Mouse (Mus musculus): Measurements from ENCODE around the gene Tead1. TPM values are rescaled to one million over a fixed set of nuclear protein-coding genes. Genes with fewer than 3 reads are reported as not detected.

Gene Tead1
- polyA plus RNA-seq, 1 experiment from 2014 or later, result 2.1 TPM

GRCm38 (mm10) chr7:112772777-112773176 lies 93.7 kb downstream of the Tead1 start:
- Histone ChIP-seq H3K27ac (ENCODE audit: low read depth) (no peak overlapping the region), H3K4me3 (ENCODE audit: low read depth, low read length) (no peak overlapping the region), H3K4me1 (ENCODE audit: insufficient read depth) (no peaks in the 10 kb centered on the region), H3K4me2 (ENCODE audit: low read depth, low read length) (no peak overlapping the region), H3K27me3 (ENCODE audit: insufficient read depth, low read length) (no peaks in the 10 kb centered on the region), H3K9ac (replicated peaks) (no peak overlapping the region), H3K36me3 (replicated peaks; ENCODE audit: insufficient read depth, low read length) (no peaks in the 10 kb centered on the region), H3K9me3 (ENCODE audit: low read length) (no peaks in the 10 kb centered on the region)
- TF ChIP-seq EP300 (IDR thresholded peaks at IDR 0.05; ENCODE audit: low read depth) (no peak), CTCF (IDR thresholded peaks at IDR 0.05; ENCODE audit: low read depth) (no peak)
- ATAC-seq (no peak), DNase-seq (no peak)
- WGBS (ENCODE audit: insufficient replicate concordance), result 30% methylated on average over 6 of the region's 6 CpGs

DNA sequence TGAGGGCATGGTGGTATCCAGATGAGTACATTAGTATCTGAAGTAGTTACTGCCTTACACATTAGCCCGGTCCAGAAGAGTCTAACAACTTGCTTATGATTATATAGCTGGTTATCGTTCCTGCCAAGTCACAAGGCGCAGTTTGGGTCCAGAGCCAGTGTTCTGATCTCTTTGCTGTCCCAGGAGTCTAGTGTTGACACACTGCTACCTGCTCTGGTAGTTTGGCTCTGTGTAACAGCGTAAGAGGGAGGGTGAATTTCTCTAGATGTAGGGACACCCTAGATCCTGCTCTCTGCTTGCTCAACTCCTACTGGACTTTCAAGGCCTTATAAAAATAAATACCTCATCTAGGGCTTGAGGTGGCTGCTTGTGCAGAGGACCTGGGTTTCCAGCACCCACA lies 94.5 kb downstream of the Tead1 start:
- Histone ChIP-seq H3K9me3 (ENCODE audit: low read length) (no peaks in the 10 kb centered on the region), H3K9ac (replicated peaks) (no peak overlapping the region), H3K4me3 (ENCODE audit: low read depth, low read length) (no peak overlapping the region), H3K27ac (ENCODE audit: low read depth) (no peak overlapping the region), H3K4me2 (ENCODE audit: low read depth, low read length) (no peak overlapping the region), H3K27me3 (ENCODE audit: insufficient read depth, low read length) (no peaks in the 10 kb centered on the region), H3K4me1 (ENCODE audit: insufficient read depth) (no peaks in the 10 kb centered on the region), H3K36me3 (replicated peaks; ENCODE audit: insufficient read depth, low read length) (no peaks in the 10 kb centered on the region)
- no peak for TF ChIP-seq EP300 (IDR thresholded peaks at IDR 0.05; ENCODE audit: low read depth)
- TF ChIP-seq CTCF (IDR thresholded peaks at IDR 0.05; ENCODE audit: low read depth), result no peak
- DNase-seq, result no peak
- ATAC-seq, result no peak
- WGBS (ENCODE audit: insufficient replicate concordance), result 72% methylated on average over 4 of the region's 4 CpGs

DNA sequence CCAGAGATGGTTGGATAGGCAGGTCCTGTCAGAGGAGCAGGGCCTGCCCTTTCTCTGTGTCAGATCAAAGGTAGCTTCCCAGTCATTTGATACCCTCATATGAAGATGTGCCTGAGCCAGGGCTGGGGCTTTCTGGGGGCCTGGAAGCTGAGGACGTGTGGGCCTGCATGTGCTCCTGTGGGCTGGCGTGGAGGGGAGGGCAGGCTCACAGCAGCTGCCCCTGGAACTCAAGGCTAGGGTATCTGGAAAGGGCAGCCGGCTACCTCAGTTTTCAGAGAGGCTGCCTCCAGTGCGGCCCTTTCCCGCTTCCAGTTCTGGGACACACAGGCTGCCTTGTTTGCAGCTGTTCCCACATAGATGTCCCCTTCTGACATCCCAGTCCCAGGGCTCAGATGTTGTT lies 96.7 kb downstream of the Tead1 start:
- H3K9me3 ChIP-seq (ENCODE audit: low read length), result no peaks in the 10 kb centered on the region
- H3K9ac ChIP-seq (replicated peaks), result no peak overlapping the region
- WGBS (ENCODE audit: insufficient replicate concordance), result 83% methylated on average over 5 of the region's 5 CpGs
- no peak overlapping the region for H3K4me3 ChIP-seq (ENCODE audit: low read depth, low read length)
- no peaks in the 10 kb centered on the region for H3K27me3 ChIP-seq (ENCODE audit: insufficient read depth, low read length)
- no peak for TF ChIP-seq EP300 (IDR thresholded peaks at IDR 0.05; ENCODE audit: low read depth)
- no peak for TF ChIP-seq CTCF (IDR thresholded peaks at IDR 0.05; ENCODE audit: low read depth)
- H3K4me2 ChIP-seq (ENCODE audit: low read depth, low read length), result no peak overlapping the region
- no peak overlapping the region for H3K27ac ChIP-seq (ENCODE audit: low read depth)
- no peak for ATAC-seq
- H3K4me1 ChIP-seq (ENCODE audit: insufficient read depth), result no peaks in the 10 kb centered on the region
- no peak for DNase-seq
- H3K36me3 ChIP-seq (replicated peaks; ENCODE audit: insufficient read depth, low read length), result no peaks in the 10 kb centered on the region

DNA sequence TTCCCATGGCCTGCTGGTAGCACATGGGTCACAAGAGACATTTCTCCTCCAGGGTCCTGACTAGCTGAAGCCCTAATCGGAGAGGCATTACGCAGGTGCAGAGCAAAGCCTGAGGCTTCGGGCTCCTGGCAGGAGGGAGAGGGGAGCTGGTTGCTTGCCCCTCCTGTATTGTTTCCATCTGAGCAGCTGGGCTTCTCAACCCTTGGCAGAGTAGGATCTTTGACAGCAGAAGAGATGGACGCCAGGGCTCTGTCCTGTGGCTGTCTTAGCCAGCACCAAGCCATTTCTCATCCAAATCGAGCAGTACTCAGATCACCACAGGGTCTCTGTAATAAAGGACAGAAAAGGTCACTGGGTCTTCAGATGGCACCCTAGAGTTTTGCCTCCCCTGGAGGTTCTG lies 97.6 kb downstream of the Tead1 start:
- Histone ChIP-seq H3K9ac (replicated peaks) (no peak overlapping the region), H3K27me3 (ENCODE audit: insufficient read depth, low read length) (no peaks in the 10 kb centered on the region), H3K9me3 (ENCODE audit: low read length) (no peaks in the 10 kb centered on the region), H3K4me3 (ENCODE audit: low read depth, low read length) (no peak overlapping the region), H3K4me2 (ENCODE audit: low read depth, low read length) (no peak overlapping the region), H3K36me3 (replicated peaks; ENCODE audit: insufficient read depth, low read length) (no peaks in the 10 kb centered on the region), H3K4me1 (ENCODE audit: insufficient read depth) (no peaks in the 10 kb centered on the region), H3K27ac (ENCODE audit: low read depth) (no peak overlapping the region)
- 79% methylated on average over 5 of the region's 5 CpGs for WGBS (ENCODE audit: insufficient replicate concordance)
- ATAC-seq (no peak), DNase-seq (no peak)
- no peak for TF ChIP-seq CTCF (IDR thresholded peaks at IDR 0.05; ENCODE audit: low read depth)

GRCm38 (mm10) chr7:112779636-112780035 lies 100.5 kb downstream of the Tead1 start:
- no peaks in the 10 kb centered on the region for H3K27me3 ChIP-seq (ENCODE audit: insufficient read depth, low read length)
- no peaks in the 10 kb centered on the region for H3K9me3 ChIP-seq (ENCODE audit: low read length)
- no peaks in the 10 kb centered on the region for H3K36me3 ChIP-seq (replicated peaks; ENCODE audit: insufficient read depth, low read length)
- DNase-seq (no peak), ATAC-seq (no peak)
- WGBS (ENCODE audit: insufficient replicate concordance), result 56% methylated on average over 6 of the region's 6 CpGs
- no peak overlapping the region for H3K4me2 ChIP-seq (ENCODE audit: low read depth, low read length)
- TF ChIP-seq CTCF (IDR thresholded peaks at IDR 0.05; ENCODE audit: low read depth) (no peak), EP300 (IDR thresholded peaks at IDR 0.05; ENCODE audit: low read depth) (no peak)
- H3K27ac ChIP-seq (ENCODE audit: low read depth), result no peak overlapping the region
- H3K4me3 ChIP-seq (ENCODE audit: low read depth, low read length), result no peak overlapping the region
- no peak overlapping the region for H3K9ac ChIP-seq (replicated peaks)
- H3K4me1 ChIP-seq (ENCODE audit: insufficient read depth), result no peaks in the 10 kb centered on the region

DNA sequence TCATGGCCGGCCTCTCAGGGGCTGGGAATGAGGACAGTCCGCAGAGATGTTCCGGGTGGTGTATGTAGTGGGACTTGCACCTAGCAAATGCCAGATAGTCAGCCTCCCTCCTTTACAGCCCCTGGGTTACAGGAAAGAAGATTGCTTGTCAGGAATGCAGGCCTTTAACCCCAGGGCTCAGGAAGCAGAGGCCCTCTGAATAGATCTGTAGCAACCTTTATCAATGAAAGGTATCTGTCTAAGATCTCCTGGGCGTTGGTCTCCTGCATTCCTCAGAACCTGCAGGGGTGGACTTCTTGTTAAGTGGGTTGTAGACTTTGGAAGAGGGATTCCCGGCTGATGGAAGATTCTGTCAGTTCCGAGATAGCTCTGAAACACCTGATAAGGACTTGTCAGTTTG lies 101.8 kb downstream of the Tead1 start:
- Histone ChIP-seq H3K9me3 (ENCODE audit: low read length) (no peaks in the 10 kb centered on the region), H3K4me3 (ENCODE audit: low read depth, low read length) (no peak overlapping the region), H3K4me1 (ENCODE audit: insufficient read depth) (no peaks in the 10 kb centered on the region), H3K36me3 (replicated peaks; ENCODE audit: insufficient read depth, low read length) (no peaks in the 10 kb centered on the region), H3K27me3 (ENCODE audit: insufficient read depth, low read length) (no peaks in the 10 kb centered on the region), H3K9ac (replicated peaks) (no peak overlapping the region), H3K4me2 (ENCODE audit: low read depth, low read length) (no peak overlapping the region), H3K27ac (ENCODE audit: low read depth) (no peak overlapping the region)
- ATAC-seq (no peak), DNase-seq (no peak)
- WGBS (ENCODE audit: insufficient replicate concordance), result 66% methylated on average over 6 of the region's 6 CpGs
- TF ChIP-seq EP300 (IDR thresholded peaks at IDR 0.05; ENCODE audit: low read depth), result no peak
- no peak for TF ChIP-seq CTCF (IDR thresholded peaks at IDR 0.05; ENCODE audit: low read depth)

- no peak overlapping the region for H3K4me2 ChIP-seq (ENCODE audit: low read depth, low read length)
- ATAC-seq, result no peak
- TF ChIP-seq EP300 (IDR thresholded peaks at IDR 0.05; ENCODE audit: low read depth) (no peak), CTCF (IDR thresholded peaks at IDR 0.05; ENCODE audit: low read depth) (no peak)
- no peak overlapping the region for H3K4me3 ChIP-seq (ENCODE audit: low read depth, low read length)
- peaks cover 9% of the 10 kb centered on the region; the same call in 1 of the 2 replicates for H3K4me1 ChIP-seq (ENCODE audit: insufficient read depth)
- H3K27ac ChIP-seq (ENCODE audit: low read depth), result no peak overlapping the region
- no peaks in the 10 kb centered on the region for H3K27me3 ChIP-seq (ENCODE audit: insufficient read depth, low read length)
- H3K9ac ChIP-seq (replicated peaks), result no peak overlapping the region
- no peak for DNase-seq
- no peaks in the 10 kb centered on the region for H3K36me3 ChIP-seq (replicated peaks; ENCODE audit: insufficient read depth, low read length)
- WGBS (ENCODE audit: insufficient replicate concordance), result 79% methylated on average over 8 of the region's 8 CpGs
- no peaks in the 10 kb centered on the region for H3K9me3 ChIP-seq (ENCODE audit: low read length)
Observed at GRCm38 (mm10) chr7:112781987-112782386, 102.9 kb downstream of the Tead1 start.

Measured in liver, postnatal 0 days (tissue).